ENCODE assay signal across 8 mouse cellular contexts in genomic region chr11:35838345-35839338, GRCm38 (mm10). TPM values are rescaled to one million over a fixed set of nuclear protein-coding genes. Genes with fewer than 3 reads are reported as not detected.
DNase-seq lines count a peak whose midpoint lies in the region; ATAC-seq lines count a peak whose summit lies in the region.

No protein-coding gene starts in this region.

- no peak overlapping the region for H3K27ac ChIP-seq in embryonic facial prominence, embryonic 13.5 days
- no peak overlapping the region for H3K27ac ChIP-seq in limb, embryonic 12.5 days
- H3K27ac ChIP-seq in midbrain, embryonic 14.5 days (replicated peaks; ENCODE audit: low read depth, low read length) = peak overlapping the region; percentile 37; the same call in 1 of the 2 replicates

- H3K4me3 ChIP-seq in embryonic facial prominence, embryonic 13.5 days = peak overlapping the region; percentile 44
- peak overlapping the region; percentile 35 for H3K4me3 ChIP-seq in limb, embryonic 12.5 days (replicated peaks)
- H3K4me3 ChIP-seq in midbrain, embryonic 14.5 days (replicated peaks; ENCODE audit: low read depth, low read length) = peak overlapping the region; percentile 20

- peak; percentile 90 for DNase-seq in 3134 (ENCODE audit: extremely low read depth, insufficient read length, low spot score)
- DNase-seq in adrenal gland, postnatal 36 days = peak; percentile 96
- peak; percentile 89 for DNase-seq in heart, adult 8-10 months (ENCODE audit: low spot score)
- DNase-seq in kidney, adult 8-10 months = peak; percentile 81 to 82
- peak; percentile 88 for DNase-seq in midbrain, embryonic 14.5 days
- peak; percentile 78 for DNase-seq in spleen, adult 12 weeks (ENCODE audit: low spot score)

- H3K4me1 ChIP-seq in embryonic facial prominence, embryonic 13.5 days = peaks cover 2% of the 10 kb centered on the region
- peaks cover 4% of the 10 kb centered on the region for H3K4me1 ChIP-seq in limb, embryonic 12.5 days (replicated peaks)
- peaks cover 6% of the 10 kb centered on the region for H3K4me1 ChIP-seq in midbrain, embryonic 14.5 days (ENCODE audit: control insufficient read depth, insufficient read depth, low read length)

- ATAC-seq in embryonic facial prominence, embryonic 13.5 days (ENCODE audit: insufficient number of reproducible peaks, insufficient read depth, low FRiP score, low TSS enrichment, low read depth) = peak; percentile 73; the same call in 1 of the 2 replicates
- peak; percentile 82 for ATAC-seq in limb, embryonic 12.5 days (ENCODE audit: insufficient number of reproducible peaks, insufficient read depth, low FRiP score, low TSS enrichment, low read depth)
- ATAC-seq in midbrain, embryonic 14.5 days (ENCODE audit: low FRiP score, low TSS enrichment) = peak; percentile 81

- H3K9me3 ChIP-seq in embryonic facial prominence, embryonic 13.5 days = no peaks in the 10 kb centered on the region
- no peaks in the 10 kb centered on the region for H3K9me3 ChIP-seq in limb, embryonic 12.5 days
- no peaks in the 10 kb centered on the region for H3K9me3 ChIP-seq in midbrain, embryonic 14.5 days (ENCODE audit: control insufficient read depth, low read length)

- H3K4me2 ChIP-seq in embryonic facial prominence, embryonic 13.5 days = peak overlapping the region; percentile 71
- peak overlapping the region; percentile 59 for H3K4me2 ChIP-seq in limb, embryonic 12.5 days
- H3K4me2 ChIP-seq in midbrain, embryonic 14.5 days (ENCODE audit: low read length) = peak overlapping the region; percentile 53

- H3K36me3 ChIP-seq in embryonic facial prominence, embryonic 13.5 days = peaks cover 3% of the 10 kb centered on the region; the same call in 1 of the 2 replicates
- H3K36me3 ChIP-seq in limb, embryonic 12.5 days = no peaks in the 10 kb centered on the region
- peaks cover 8% of the 10 kb centered on the region; the same call in 1 of the 2 replicates for H3K36me3 ChIP-seq in midbrain, embryonic 14.5 days (ENCODE audit: control insufficient read depth, insufficient read depth, low read length)

- 13% methylated on average over 28 of the region's 28 CpGs for WGBS in embryonic facial prominence, embryonic 13.5 days
- WGBS in limb, embryonic 12.5 days = 20% methylated on average over 28 of the region's 28 CpGs
- WGBS in midbrain, embryonic 14.5 days = 14% methylated on average over 28 of the region's 28 CpGs

- peak overlapping the region; percentile 52; the same call in 1 of the 2 replicates for H3K9ac ChIP-seq in embryonic facial prominence, embryonic 13.5 days
- 0 out of 2 replicates have a peak overlapping the region, but pooled peaks have one; percentile 34 for H3K9ac ChIP-seq in limb, embryonic 12.5 days (replicated peaks)
- H3K9ac ChIP-seq in midbrain, embryonic 14.5 days (replicated peaks; ENCODE audit: low read length) = peak overlapping the region; percentile 27; the same call in 1 of the 2 replicates

- H3K27me3 ChIP-seq in embryonic facial prominence, embryonic 13.5 days = no peaks in the 10 kb centered on the region
- no peaks in the 10 kb centered on the region for H3K27me3 ChIP-seq in limb, embryonic 12.5 days
- no peaks in the 10 kb centered on the region for H3K27me3 ChIP-seq in midbrain, embryonic 14.5 days (ENCODE audit: control insufficient read depth, insufficient read depth, low read length)

RNA-seq across cellular contexts. Expression of gene Rars, which starts 4.3 kb away (rescaled TPM):
- 10 to 100 TPM; 71.8 to 82.4 TPM for total RNA-seq in adrenal gland, postnatal 36 days (2021)
- 79.3 and 81.0 TPM in 2 replicates for polyA plus RNA-seq in embryonic facial prominence, embryonic 13.5 days (2015; fragmentation: Nextera tagmentation; extraction: Ambion mirVana)
- total RNA-seq in heart, adult 8-10 months (2022) = 10 to 100 TPM; 33.6 to 36.4 (median 35.1) TPM
- 84.0 and 91.3 TPM in 2 replicates for polyA plus RNA-seq in limb, embryonic 12.5 days (2016; fragmentation: Nextera tagmentation; extraction: Ambion mirVana)
- 72.0 and 73.1 TPM in 2 replicates for polyA plus RNA-seq in midbrain, embryonic 14.5 days (2014; fragmentation: Nextera tagmentation; extraction: Ambion mirVana)

RNA-seq across cellular contexts. Expression of gene Fbll1, which starts 40.0 kb away (rescaled TPM):
- under 1 TPM in 1 of 2 experiments, not detected in 1; 0.46 TPM for total RNA-seq in adrenal gland, postnatal 36 days (2021)
- 0.22 and 0.29 TPM in 2 replicates for polyA plus RNA-seq in embryonic facial prominence, embryonic 13.5 days (2015; fragmentation: Nextera tagmentation; extraction: Ambion mirVana)
- not detected for total RNA-seq in heart, adult 8-10 months (2022)
- not detected in 2 replicates for polyA plus RNA-seq in limb, embryonic 12.5 days (2016; fragmentation: Nextera tagmentation; extraction: Ambion mirVana)
- polyA plus RNA-seq in midbrain, embryonic 14.5 days (2014; fragmentation: Nextera tagmentation; extraction: Ambion mirVana) = 24.7 and 34.8 TPM in 2 replicates

Comparison
In these comparisons a context has a peak if more than half of its experiments do, and no peak if none do; other contexts are left out.
1. RNA of gene Fbll1, which starts 40.0 kb away (polyA plus RNA-seq): 24.7 to 34.8 TPM in midbrain, embryonic 14.5 days; 0.22 to 0.29 TPM in embryonic facial prominence, embryonic 13.5 days and not detected in limb, embryonic 12.5 days; every median in the first group is over 10 times any median in the second.
2. Peak in every context shown above with its lines, with median percentiles within 50 percentile points of each other: DNase-seq, ATAC-seq, H3K4me2 ChIP-seq, H3K4me3 ChIP-seq and H3K9ac ChIP-seq.